Mouse (Mus musculus) lung, adult 2 months (tissue): ENCODE measurements around the gene Hoxb8.

Experiments used
- CTCF ChIP-seq: fragments of 200-500 bp; IDR thresholded peaks from 2 replicates; pipeline ENCODE4 v1.5.1; 2011; ENCODE audit warnings: mild to moderate bottlenecking, low read length, control low read depth; ENCODE audit not compliant: insufficient read depth
- POLR2A ChIP-seq: fragments of 200-500 bp; IDR thresholded peaks from 2 replicates; pipeline ENCODE4 v1.6.1; 2011; ENCODE audit warnings: low read depth, mild to moderate bottlenecking, control low read depth, low read length, borderline replicate concordance; ENCODE audit errors: extremely low read depth

DNA sequence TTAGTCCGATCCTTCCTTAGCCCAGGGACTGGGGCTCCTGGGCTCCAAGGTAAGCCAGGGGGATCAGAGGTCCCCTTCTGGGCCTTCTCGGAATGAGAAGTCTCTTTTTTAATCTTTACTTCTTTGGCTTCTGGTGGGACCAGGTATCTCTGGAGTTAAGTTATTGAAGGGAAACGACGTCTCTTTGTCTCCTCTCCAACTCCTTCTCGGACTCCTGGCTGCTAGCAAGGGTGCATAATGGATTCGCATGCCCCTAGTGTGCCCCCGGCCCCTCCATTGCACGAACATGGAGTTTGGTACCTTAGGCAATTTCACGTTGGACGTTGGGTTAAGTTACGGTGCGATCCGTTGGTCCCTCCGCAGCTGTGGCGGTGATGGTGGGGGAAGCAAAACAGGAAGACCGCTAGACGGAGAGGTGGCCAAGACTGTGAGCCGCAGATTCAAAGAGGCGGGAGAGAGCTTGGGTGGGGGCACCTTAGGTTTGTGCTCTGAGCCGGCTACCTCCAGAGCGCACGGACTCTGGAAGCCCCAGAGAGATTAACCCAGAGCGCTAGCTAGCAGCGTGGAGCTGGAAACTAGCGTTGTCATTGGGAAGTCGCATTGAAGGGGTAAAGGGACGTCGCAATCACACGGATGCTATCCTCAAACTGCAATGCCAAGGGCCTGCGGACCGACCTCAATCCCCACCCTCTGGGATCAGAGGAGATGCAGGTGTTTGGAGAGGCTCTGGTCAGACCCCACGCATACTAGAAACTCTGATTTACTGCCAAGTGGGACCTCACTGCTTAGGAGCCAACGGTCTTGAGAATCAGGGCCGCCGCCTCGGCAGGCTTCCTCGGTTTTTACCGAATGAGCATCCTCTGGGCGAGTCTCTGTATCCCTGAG is 26.4 kb upstream of the Hoxb8 start:
- no peak for TF ChIP-seq POLR2A
- no peak for TF ChIP-seq CTCF
